Mouse (Mus musculus): ENCODE data around the gene Psmb10.
"Not testable (repeated sequence)": the region's sequence is repeated elsewhere in the genome, so short reads cannot be mapped to it uniquely, and the experiment has no call there.

Psmb10 gene

DNA sequence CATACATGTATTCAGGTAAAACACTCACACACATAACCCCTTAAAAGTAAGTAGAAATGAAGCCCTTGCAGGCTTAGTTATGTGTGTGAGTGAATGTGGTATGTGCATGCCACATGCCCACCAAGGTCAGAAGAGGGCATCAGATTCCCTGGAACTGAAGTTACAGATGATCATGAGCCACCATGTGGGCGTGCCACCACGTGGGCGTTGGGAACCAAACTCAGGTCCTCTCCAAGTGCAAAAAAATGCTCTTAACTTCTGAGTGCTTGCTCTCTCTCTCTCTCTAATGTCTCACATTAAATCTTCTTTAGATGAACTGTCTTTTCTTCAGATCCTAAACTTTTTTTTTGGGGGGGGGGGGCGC, at the start of gene Psmb10:
Gene Psmb10, minus strand, starts transcription at position 139 of the 364 bp plus-strand sequence.
- DNase-seq (ENCODE audit: low spot score in 2 of 2): no peak

DNA sequence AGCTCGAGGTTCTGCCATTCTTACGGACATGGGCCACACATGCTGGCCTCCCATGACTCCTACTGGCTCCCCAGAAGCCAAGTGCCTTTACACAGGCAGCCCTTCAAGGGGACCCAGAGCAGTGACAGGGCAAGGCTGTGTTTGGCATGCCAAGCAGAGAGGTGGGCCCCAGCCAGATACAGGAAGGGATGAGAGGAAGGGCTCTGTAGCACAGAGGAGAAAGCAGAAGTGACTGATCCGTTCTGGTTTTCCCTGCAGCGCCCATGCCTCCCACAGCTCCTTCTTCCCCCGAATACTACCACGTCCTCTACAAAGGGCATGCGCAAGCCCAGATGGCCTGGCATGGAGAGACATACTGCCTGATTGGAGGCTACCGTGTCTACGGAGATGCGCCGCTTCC, 45.2 kb upstream of the Psmb10 start:
- not testable (repeated sequence) for DNase-seq (ENCODE audit: low spot score in 2 of 2)

DNA sequence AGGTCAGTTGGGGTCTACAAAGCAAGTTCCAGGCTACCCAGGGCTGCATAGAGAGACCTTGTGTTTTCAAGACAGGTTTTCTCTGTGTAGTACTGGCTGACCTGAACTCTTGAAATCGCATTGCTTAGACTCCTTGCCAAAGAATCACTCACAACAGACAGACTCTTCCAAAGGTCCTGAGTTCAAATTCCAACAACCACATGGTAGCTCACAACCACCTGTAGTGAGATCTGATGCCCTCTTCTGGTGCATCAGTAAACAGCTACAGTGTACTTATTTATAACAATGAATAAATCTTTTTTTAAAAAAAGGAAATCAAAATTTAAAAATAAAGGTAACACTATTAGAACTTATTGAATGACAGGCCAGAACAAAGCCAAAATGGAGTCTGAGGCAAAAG, 42.9 kb upstream of the Psmb10 start:
- DNase-seq (ENCODE audit: low spot score in 2 of 2): no peak

DNA sequence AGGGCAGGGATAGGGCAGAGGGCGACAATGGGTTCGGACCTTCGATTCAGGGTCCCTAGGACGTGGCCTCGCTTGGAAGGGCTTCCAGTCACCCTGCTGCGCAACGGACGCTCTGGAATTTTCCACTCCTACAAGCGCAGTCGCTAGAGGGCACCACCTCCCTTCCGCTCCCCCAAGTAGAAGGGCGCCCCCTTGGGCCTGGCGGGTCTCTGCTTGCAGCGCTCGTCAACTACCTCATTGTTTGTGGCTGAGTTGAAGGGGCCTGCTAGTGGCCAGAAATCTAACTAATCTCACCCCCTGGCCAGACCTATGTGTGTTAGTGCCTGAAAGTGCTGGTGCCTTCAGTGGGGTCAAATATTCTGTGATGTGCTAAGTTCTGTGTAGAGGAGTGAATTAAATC, 41.1 kb upstream of the Psmb10 start, which contains the start of gene Dpep3:
Gene Dpep3, minus strand, starts transcription at position 105 of the 400 bp plus-strand sequence.
- DNase-seq (ENCODE audit: low spot score in 2 of 2): no peak

DNA sequence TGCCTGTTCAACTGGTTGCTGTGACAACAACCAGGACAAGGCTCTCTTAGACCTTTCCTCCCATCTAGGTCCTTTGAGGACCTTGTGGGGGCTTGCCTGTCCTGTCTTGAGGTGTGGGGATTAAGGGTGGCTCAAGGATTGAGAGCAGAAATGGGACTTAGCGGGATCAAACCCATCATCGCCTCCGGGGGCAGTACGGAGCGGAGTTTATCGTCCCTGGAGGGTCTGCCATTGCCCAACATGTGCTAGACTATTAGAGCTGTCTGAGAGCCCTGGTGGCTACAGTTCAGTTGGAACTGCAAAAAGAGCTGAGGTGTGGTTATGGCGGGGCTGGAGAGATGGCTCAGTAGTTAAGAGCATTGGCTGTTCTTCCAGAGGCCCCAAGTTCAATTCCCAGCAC, 37.1 kb upstream of the Psmb10 start:
- no peak for DNase-seq (ENCODE audit: low spot score in 2 of 2)

DNA sequence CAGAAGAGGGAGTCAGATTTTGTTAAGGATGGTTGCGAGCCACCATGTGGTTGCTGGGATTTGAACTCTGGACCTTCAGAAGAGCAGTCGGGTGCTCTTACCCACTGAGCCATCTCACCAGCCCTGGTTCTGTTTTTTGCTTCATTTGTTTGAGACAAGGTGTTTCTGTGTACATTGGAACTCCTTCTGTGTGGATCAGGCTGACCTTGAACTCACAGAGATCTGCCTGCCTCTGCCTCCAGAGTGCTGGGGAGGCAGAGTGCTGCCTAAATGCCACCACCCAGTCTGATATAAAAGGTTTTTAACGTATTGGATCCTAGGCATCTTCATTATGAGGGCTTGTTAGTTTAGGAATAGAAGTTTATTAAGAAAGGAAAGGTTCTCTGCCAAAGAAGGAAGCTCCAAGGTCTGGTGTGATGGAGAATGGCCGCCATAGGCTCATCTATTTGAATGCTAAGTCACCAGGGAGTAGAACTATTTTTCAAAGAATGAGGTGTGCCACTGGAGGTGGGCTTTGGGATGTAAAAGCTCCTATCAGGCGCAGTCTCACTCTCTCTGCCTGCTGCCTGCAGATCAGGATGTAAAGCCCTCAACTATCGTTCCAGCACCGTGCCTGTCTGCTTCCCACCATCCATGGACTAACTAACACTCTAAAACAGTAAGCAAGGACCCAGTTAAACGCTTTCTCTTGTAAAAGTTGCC, 32.9 kb upstream of the Psmb10 start:
- no peak for DNase-seq (ENCODE audit: low spot score in 2 of 2)

DNA sequence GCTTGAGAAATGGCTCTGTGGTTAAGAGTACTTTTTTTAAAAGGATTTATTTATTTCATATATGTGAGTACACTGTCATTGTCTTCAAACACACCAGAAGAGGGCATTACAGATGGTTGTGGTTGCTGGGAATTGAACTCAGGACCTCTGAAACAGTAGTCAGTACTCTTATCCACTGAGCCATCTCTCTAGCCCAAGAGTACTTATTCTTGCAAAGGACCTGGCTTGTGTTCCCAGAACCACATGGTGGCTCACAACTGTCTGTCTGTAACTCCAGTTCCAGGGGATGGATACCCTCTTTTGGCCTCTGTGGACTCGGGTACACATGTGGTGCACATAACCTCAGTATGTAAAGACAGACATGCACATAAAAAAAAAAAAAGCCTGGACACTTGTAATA, 31.1 kb upstream of the Psmb10 start:
- DNase-seq (ENCODE audit: low spot score in 2 of 2): no peak

DNA sequence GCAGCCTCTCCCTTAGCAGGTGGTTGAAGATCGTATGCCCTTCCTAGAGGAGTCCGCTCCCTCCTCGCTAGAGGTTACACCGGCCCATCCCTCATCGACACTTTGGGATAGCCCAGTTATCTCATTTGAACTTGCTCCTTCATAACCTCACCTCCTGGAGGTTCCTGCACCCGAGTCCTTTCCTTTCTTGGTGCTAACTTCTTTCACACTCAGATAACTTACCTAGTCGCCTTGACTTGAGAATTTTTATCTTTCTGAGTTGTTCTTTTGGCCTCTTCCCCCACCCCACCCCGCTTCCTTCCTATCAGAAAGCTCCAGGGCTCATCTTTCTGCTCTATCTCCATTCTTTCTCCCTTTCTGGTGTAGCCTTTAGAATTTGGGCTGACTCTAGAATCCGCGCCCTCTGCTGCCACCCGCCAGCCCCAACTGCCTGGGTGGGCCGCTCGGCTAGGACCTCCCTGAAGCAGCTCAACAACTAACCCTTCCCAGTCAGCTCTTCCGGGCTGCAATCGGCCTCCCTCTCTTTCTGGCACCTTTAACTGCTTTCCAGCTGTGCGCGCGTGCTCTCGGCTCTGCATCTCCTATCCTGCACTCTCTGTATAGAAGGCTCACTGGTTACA, 28.6 kb upstream of the Psmb10 start:
- peak in 1 of 2 experiments; percentile 79 for DNase-seq (ENCODE audit: low spot score in 2 of 2)

DNA sequence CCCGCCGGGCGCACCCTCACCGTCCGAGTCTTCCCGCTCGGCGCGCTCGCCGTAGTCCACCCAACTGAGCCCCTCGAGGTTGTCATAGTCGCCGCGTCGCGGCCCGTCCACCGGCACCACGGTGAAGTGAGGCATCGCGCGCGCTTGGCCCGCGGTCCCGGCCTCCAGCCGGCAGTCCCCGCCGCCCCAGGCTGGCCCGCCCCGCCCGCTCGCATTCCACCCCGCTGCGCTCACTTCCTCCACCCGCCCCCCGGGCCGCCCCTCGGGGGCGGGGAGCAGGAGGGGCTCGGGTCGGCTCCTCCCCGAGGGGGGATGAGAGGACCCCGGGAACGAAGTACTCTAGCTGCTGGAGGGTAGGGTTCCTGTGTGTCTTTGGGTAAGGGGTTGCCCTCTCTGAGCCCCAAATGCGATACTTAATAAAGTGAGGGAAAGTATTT, 27.7 kb upstream of the Psmb10 start, which contains the start of gene Slc12a4:
Gene Slc12a4, minus strand, starts transcription at position 193 of the 437 bp plus-strand sequence.
- DNase-seq (ENCODE audit: low spot score in 2 of 2): peak; percentile 84

DNA sequence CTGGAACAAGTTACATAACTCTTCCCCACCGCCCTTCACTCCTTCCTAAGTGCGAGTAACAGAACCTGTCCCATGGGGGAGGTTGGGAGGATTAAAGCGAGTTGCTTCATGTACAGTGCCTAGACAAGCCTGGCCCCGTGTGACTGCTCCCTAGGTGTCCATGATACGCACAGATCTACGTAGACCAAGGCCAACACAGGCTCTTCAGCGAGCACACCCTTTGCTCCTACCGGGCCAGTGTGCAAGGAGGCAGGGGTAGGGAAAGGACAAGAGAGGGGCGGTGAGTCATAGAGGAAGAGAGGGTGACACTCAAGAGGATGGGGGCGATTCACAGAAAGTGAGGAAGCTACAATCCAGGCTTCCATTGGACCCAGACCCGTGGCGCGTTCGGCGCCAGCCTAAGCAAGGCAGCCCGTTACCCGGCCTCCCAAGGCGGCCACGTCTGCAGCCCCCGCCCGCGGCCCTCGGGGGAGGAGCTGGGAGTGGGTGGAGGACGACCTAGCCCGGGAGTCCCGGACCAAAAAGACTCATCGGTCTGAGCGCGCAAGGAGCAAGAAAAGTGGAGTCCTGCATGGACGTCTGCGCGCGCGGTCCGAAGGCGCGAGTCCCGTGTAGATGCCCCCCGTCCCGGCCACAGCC, 27.1 kb upstream of the Psmb10 start:
- peak; percentile 67 to 73 for DNase-seq (ENCODE audit: low spot score in 2 of 2)

DNA sequence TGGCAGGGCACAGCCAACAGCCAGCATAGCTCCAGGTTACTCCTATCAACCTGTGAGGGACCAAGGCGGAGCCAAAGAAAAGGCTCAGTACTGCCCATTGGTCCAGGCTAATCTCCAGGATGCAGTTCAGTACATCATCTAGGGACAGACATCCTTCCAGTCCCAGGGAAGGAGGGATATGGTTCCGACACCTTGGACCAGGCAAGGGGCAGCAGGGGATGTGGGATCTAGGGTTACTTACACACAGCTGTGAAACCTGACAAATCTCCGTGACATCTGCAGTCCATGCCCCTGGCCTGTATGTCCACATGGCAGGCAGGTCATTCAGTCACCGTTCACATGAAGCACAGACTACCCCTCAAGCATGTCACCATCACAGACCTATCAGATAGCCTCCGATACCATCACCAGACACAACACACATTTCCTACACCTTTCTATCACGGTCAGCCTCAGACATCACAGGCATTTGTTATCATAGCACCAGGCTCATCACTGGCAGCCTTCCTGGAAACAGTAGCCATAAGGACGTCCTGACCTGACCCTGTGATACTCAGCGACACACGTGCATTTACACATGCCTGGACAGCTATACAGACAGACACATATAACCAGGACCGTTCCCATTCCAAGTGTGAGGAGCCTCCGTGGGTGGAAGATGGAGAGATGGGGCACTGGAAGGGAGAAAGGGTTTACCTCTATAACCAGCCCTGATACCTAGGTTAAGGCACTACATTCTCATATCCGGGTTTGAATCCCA, 26.4 kb upstream of the Psmb10 start:
- no peak for DNase-seq (ENCODE audit: low spot score in 2 of 2)

DNA sequence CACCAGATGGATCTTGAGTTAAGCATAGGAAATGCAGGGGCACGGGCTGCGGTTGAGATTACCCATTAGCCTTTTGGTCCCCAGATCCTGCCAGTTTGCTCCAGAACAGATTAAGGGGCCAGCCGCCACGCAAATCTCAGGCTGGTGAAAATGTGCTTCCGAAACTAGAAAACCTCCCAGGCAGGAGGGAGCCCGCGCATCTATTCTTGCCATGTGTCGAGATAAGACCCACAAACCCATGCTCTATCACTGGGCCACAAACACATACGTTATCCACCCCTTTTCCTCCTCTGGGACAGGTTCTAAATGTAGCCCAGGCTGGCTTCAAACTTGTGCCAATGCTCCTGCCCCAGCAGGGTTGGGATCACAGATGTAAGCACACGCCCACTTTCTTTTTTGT, 23.3 kb upstream of the Psmb10 start:
- no peak for DNase-seq (ENCODE audit: low spot score in 2 of 2)

DNA sequence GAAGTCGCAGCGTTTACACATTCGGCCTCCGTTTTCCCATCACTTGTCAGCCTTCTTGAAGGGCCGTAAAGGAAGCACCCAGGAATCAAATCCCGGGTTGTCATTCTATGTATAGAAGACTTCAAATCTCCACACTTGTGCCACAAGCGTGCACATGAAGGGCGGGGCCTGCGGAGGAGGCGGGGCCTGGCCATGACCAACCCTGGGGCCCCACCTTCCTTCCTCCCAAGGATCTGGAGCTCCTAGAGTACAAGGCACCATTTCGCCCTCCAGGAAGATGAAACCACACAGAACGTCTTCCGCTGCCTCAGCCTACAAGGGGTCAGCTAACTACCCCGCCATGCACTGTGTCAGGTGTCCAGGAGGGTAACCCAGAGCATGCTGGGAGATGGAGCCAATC, 22.9 kb upstream of the Psmb10 start:
- no peak for DNase-seq (ENCODE audit: low spot score in 2 of 2)

DNA sequence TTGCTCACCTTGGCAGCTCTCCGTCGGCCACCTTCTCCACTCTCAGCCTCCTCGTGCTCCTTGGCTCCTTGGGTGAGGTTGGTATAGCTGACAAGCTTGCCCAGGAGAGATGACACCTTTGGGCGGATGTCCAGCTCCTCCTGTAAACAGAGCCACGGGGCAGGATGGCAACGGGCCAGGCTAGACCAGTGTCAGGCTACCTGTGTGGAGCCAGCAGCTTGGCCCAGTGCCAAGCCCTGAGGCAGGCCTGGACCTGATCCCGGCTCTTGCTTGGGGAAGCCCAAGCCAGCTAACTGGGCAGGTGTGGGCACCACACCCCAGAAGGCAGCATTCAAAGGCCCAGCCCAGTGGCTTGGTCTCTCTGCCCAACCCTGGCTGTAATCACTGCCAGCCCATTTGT, 21.1 kb upstream of the Psmb10 start:
- peak; percentile 78 to 80 for DNase-seq (ENCODE audit: low spot score in 2 of 2)

DNA sequence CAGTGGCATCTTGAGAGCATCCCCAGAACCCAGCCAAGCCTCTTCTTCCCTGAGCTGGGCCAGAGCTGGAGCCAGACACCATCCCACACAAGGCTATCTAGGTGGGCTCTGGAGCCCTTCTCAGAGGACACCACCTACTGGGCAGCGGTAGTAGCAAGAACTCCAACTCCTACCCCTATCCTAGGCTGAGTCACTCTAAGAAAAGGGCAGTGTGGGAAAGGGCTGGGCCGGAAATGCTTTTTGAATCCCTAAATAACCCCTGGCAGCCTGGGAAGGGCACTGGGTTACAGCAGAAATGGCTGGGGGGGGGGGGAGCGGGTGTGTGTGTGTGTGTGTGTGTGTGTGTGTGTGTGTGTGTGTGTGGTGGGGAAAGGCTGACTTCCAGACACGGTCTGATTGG, 19.6 kb upstream of the Psmb10 start:
- no peak for DNase-seq (ENCODE audit: low spot score in 2 of 2)

DNA sequence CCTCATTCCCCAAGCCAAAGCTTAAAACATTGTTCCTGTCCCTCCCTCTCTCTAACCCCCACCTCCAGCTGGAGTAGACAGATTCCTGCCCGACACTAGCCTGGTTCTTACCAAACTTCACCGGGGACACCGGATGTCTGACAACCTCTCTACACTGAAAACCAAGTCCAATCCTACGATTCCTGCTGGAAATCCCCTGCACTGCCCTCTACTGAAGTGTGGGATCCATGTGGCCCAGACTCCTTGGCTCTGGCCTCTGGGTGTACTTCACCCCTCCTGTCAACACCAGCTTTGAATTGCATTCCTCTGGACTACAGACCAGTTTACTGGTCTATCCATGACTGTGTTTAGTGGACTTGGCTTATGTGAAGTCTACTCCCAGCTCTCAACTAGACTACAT, 18.3 kb upstream of the Psmb10 start:
- no peak for DNase-seq (ENCODE audit: low spot score in 2 of 2)

DNA sequence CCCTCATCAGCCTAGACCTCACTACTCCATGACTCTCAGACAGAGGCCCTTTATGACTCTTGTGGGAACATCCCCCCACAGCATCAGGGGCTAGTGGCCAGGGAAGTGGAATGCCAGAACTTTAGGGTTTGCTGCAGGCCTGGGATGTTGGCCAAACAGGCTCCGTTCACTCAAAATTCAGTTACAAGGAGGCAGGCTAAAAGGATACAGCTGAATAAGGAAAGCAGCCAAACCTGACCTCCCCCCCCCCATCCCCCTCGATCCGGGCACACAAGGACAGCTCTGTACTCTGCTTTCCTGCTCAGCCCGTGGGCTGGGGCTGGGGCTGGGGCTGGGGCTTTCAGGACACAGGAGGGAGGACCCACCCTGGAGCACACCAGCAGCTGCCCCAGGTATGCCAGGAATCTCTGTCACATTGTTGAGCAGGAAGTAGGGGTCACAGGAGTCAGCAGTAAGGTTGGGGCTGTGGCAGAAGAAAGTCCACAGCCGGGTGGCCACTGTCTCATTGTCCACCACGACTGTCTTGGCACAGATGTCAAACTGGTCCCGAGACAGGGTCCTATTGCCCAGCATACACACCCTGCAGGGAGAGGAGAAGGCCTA, 12.9 kb upstream of the Psmb10 start:
- DNase-seq (ENCODE audit: low spot score in 2 of 2): peak in 1 of 2 experiments; percentile 56

DNA sequence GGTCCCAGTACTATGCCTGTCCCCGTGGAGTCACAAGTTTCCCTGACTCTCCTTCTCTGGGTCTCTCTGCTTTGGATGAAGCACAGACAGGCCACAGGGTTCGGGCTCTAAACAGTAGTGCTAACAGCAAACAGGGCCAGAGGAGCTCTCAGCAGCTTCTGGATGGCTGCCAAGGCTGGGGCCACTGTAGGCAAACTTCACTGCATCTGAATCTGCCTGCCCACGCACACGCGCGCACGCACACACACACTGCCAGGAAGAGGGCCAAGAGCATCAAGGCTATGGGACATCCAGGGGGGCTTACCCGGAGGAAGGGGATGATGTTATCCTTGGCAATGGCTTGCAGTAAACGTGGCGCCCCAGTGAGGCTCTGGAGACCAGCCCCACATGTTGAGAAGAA, 11.1 kb upstream of the Psmb10 start:
- DNase-seq (ENCODE audit: low spot score in 2 of 2): peak in 1 of 2 experiments; percentile 69

DNA sequence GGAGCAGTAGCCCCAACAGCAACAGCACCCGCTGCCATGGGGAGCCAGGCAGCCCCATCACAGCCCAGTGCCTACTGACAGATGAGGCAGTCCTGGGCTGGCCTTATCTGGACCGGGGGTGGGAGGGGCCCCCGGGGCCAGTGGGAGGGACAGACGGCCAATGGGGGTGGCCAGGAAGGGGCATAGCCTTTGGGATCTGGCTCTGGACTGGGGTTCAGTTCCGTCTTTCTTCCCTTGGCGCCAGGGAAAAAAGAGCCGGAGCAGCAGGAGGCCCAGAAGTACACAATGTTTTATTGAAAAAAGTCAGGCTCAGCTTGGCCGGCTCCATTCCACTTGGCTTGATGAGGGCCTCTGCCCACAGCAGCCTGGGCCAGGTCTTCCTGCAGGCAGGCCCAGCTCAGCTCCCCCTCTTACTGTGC, 5.1 kb upstream of the Psmb10 start, which contains the start of gene Lcat:
Gene Lcat, minus strand, starts transcription at position 62 of the 419 bp plus-strand sequence.
- DNase-seq (ENCODE audit: low spot score in 2 of 2): no peak

DNA sequence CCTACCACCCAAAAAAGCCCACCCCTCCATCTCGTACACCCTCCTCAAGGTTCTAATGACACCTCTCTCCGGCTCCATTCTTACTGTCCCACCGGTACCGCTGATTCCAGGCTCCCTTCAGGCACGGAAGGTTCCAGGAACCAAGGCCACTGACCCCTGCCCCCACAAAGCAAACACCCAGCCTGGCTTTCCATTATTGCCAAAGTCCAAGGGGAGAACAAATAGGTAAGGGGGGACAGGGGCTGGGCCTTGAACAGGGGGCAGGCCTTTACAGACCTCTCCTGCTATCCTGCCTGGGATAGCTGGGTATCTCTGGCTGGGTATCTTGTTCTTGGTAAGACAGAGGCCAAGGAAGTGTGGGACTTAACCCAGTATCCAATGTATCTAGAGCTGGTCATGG, 4.3 kb upstream of the Psmb10 start:
- DNase-seq (ENCODE audit: low spot score in 2 of 2): no peak

DNA sequence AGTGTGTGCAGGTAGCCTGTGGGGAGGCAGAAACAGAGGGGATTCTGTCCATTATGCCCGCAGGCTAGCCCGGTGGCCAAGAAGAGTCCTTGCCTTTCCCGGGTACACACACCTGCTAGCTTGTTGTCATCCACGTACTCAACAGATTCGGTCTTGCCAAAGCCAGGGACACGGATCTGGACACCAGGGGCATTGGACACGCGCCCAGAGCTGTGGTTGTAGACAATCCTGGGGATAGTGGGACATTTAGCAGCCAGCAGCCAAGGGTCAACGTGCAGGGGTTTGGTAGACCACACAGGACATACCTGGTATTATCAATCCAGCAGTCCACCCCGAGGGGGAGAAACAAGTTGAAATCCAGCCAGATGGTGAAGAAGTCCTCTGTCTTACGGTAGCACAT, 3.8 kb upstream of the Psmb10 start:
- DNase-seq (ENCODE audit: low spot score in 2 of 2): no peak
